11 mouse cellular contexts compared by ENCODE assay signal in genomic region chr3:84227628-84228027, GRCm38 (mm10). TPM values are rescaled to one million over a fixed set of nuclear protein-coding genes. Genes with fewer than 3 reads are reported as not detected.
DNase-seq lines count a peak whose midpoint lies in the region; ATAC-seq lines count a peak whose summit lies in the region.
"Had no signal": no experiment of that assay in that cellular context is flagged by ENCODE, and none has a peak within 500 bp of the region (broad histone marks: within the 10 kb centered on the region; RNA-seq: fewer than 3 reads in every experiment).

No protein-coding gene starts in this region.

- H3K9ac ChIP-seq in hindbrain, embryonic 12.5 days = no peak overlapping the region
- H3K9ac ChIP-seq in hindbrain, embryonic 11.5 days (ENCODE audit: low read depth, low read length) = no peak overlapping the region
- no peak overlapping the region for H3K9ac ChIP-seq in forebrain, embryonic 16.5 days (replicated peaks; ENCODE audit: low read depth, low read length)
- 0 out of 2 replicates have a peak overlapping the region, but pooled peaks have one; percentile 20 for H3K9ac ChIP-seq in midbrain, embryonic 13.5 days (replicated peaks)

- no peaks in the 10 kb centered on the region for H3K27me3 ChIP-seq in hindbrain, embryonic 12.5 days
- H3K27me3 ChIP-seq in hindbrain, embryonic 11.5 days (ENCODE audit: control insufficient read depth, insufficient read depth, low read length) = no peaks in the 10 kb centered on the region
- H3K27me3 ChIP-seq in forebrain, embryonic 16.5 days (replicated peaks; ENCODE audit: control insufficient read depth, insufficient read depth, low read length) = no peaks in the 10 kb centered on the region
- no peaks in the 10 kb centered on the region for H3K27me3 ChIP-seq in midbrain, embryonic 13.5 days
- H3K27me3 ChIP-seq: heart, embryonic 15.5 days; Patski had no signal

- H3K27ac ChIP-seq in hindbrain, embryonic 12.5 days = no peak overlapping the region
- H3K27ac ChIP-seq in hindbrain, embryonic 11.5 days (ENCODE audit: low read depth, low read length) = no peak overlapping the region
- H3K27ac ChIP-seq in forebrain, embryonic 16.5 days (ENCODE audit: low read length) = peak overlapping the region; percentile 39; the same call in 1 of the 2 replicates
- no peak overlapping the region for H3K27ac ChIP-seq in midbrain, embryonic 13.5 days

- peaks cover 20% of the 10 kb centered on the region for H3K4me1 ChIP-seq in hindbrain, embryonic 12.5 days
- H3K4me1 ChIP-seq in hindbrain, embryonic 11.5 days (replicated peaks; ENCODE audit: control insufficient read depth, insufficient read depth, low read length) = no peaks in the 10 kb centered on the region
- H3K4me1 ChIP-seq in forebrain, embryonic 16.5 days (replicated peaks; ENCODE audit: control insufficient read depth, insufficient read depth, low read length) = peaks cover 27% of the 10 kb centered on the region
- peaks cover 31% of the 10 kb centered on the region for H3K4me1 ChIP-seq in midbrain, embryonic 13.5 days (replicated peaks)

- WGBS in hindbrain, embryonic 12.5 days = 37% methylated on average over 8 of the region's 8 CpGs
- WGBS in hindbrain, embryonic 11.5 days = 33% methylated on average over 8 of the region's 8 CpGs
- 20% methylated on average over 8 of the region's 8 CpGs for WGBS in forebrain, embryonic 16.5 days
- WGBS in midbrain, embryonic 13.5 days = 42% methylated on average over 8 of the region's 8 CpGs

- no peak for DNase-seq in hindbrain, embryonic 11.5 days (ENCODE audit: low spot score)
- peak; percentile 66 for DNase-seq in adipocyte (ENCODE audit: low spot score)
- no peak for DNase-seq in frontal cortex, postnatal 10 days (ENCODE audit: low spot score in 2 of 2)
- no peak for DNase-seq in left cerebral cortex, adult 9 months (ENCODE audit: low spot score in 2 of 2)
- DNase-seq in urinary bladder, adult 18-20 months (ENCODE audit: low spot score in 2 of 2) = no peak

- no peak for ATAC-seq in hindbrain, embryonic 12.5 days (ENCODE audit: low FRiP score)
- no peak for ATAC-seq in hindbrain, embryonic 11.5 days (ENCODE audit: low FRiP score)
- ATAC-seq in forebrain, embryonic 16.5 days = no peak
- no peak for ATAC-seq in midbrain, embryonic 13.5 days

- H3K4me2 ChIP-seq in hindbrain, embryonic 12.5 days (replicated peaks) = 0 out of 2 replicates have a peak overlapping the region, but pooled peaks have one; percentile 75
- H3K4me2 ChIP-seq in hindbrain, embryonic 11.5 days (replicated peaks; ENCODE audit: low read depth, low read length) = no peak overlapping the region
- peak overlapping the region; percentile 25 for H3K4me2 ChIP-seq in forebrain, embryonic 16.5 days (ENCODE audit: low read length)
- peak overlapping the region; percentile 25 for H3K4me2 ChIP-seq in midbrain, embryonic 13.5 days (replicated peaks)

- no peak overlapping the region for H3K4me3 ChIP-seq in hindbrain, embryonic 12.5 days
- H3K4me3 ChIP-seq in hindbrain, embryonic 11.5 days (ENCODE audit: low read depth, low read length) = no peak overlapping the region
- H3K4me3 ChIP-seq in forebrain, embryonic 16.5 days (replicated peaks; ENCODE audit: low read length) = no peak overlapping the region
- H3K4me3 ChIP-seq in midbrain, embryonic 13.5 days (replicated peaks) = no peak overlapping the region

- no peaks in the 10 kb centered on the region for H3K36me3 ChIP-seq in hindbrain, embryonic 12.5 days
- no peaks in the 10 kb centered on the region for H3K36me3 ChIP-seq in hindbrain, embryonic 11.5 days (ENCODE audit: control insufficient read depth, insufficient read depth, low read length)
- H3K36me3 ChIP-seq in forebrain, embryonic 16.5 days (ENCODE audit: control insufficient read depth, insufficient read depth) = no peaks in the 10 kb centered on the region
- H3K36me3 ChIP-seq in midbrain, embryonic 13.5 days = no peaks in the 10 kb centered on the region
- H3K36me3 ChIP-seq: heart, embryonic 15.5 days had no signal

- H3K9me3 ChIP-seq in hindbrain, embryonic 12.5 days (replicated peaks) = no peaks in the 10 kb centered on the region
- no peaks in the 10 kb centered on the region for H3K9me3 ChIP-seq in hindbrain, embryonic 11.5 days (ENCODE audit: control insufficient read depth, low read length)
- H3K9me3 ChIP-seq in forebrain, embryonic 16.5 days (ENCODE audit: control insufficient read depth, low read length) = no peaks in the 10 kb centered on the region
- no peaks in the 10 kb centered on the region for H3K9me3 ChIP-seq in midbrain, embryonic 13.5 days
- H3K9me3 ChIP-seq: heart, embryonic 15.5 days; megakaryocyte, embryonic 14.5 days had no signal

RNA-seq across cellular contexts. Expression of gene Gm6525, which starts 53.7 kb away (rescaled TPM):
- 1.4 and 2.4 TPM in 2 replicates for polyA plus RNA-seq in hindbrain, embryonic 12.5 days (2016; fragmentation: Nextera tagmentation; extraction: Ambion mirVana)
- polyA plus RNA-seq in hindbrain, embryonic 11.5 days (2014; fragmentation: Nextera tagmentation; extraction: Ambion mirVana) = 0.99 and 1.6 TPM in 2 replicates
- 3.0 and 3.1 TPM in 2 replicates for polyA plus RNA-seq in forebrain, embryonic 16.5 days (2015; fragmentation: Nextera tagmentation; extraction: Ambion mirVana)
- polyA plus RNA-seq in midbrain, embryonic 13.5 days (2015; fragmentation: Nextera tagmentation; extraction: Ambion mirVana) = 3.8 and 4.3 TPM in 2 replicates
